Mouse (Mus musculus) embryo, embryonic 9.5 days (tissue): ENCODE measurements around the gene Gm21119.
"Not testable (repeated sequence)": the region's sequence is repeated elsewhere in the genome, so short reads cannot be mapped to it uniquely, and the experiment has no call there.

ENCODE experiments used
- DNase-seq: peaks from one replicate; pipeline ENCODE4 v3.0.0-alpha.2; 2017; ENCODE audit errors: extremely low spot score

Gm21119 gene

GRCm38 (mm10) chr8:20614619-20615018 lies at the start of gene Gm21119:
Gm21119 (plus strand) TSS chr8:20614919.
- DNase-seq, result not testable (repeated sequence)

GRCm38 (mm10) chr8:20566753-20567152 lies 48.0 kb upstream of the Gm21119 start:
- not testable (repeated sequence) for DNase-seq

- not testable (repeated sequence) for DNase-seq
Observed at GRCm38 (mm10) chr8:20581081-20581480, 33.6 kb upstream of the Gm21119 start.

GRCm38 (mm10) chr8:20582772-20583171 lies 31.9 kb upstream of the Gm21119 start:
- DNase-seq, result not testable (repeated sequence)

- DNase-seq, result not testable (repeated sequence)
Observed at GRCm38 (mm10) chr8:20588268-20589177, 26.2 kb upstream of the Gm21119 start.

GRCm38 (mm10) chr8:20589178-20589539 lies 25.6 kb upstream of the Gm21119 start:
- DNase-seq, result not testable (repeated sequence)

- DNase-seq, result peak; percentile 2
Observed at GRCm38 (mm10) chr8:20590117-20590997, 24.4 kb upstream of the Gm21119 start.

- DNase-seq, result not testable (repeated sequence)
Observed at GRCm38 (mm10) chr8:20591002-20591401, 23.7 kb upstream of the Gm21119 start.

- not testable (repeated sequence) for DNase-seq
Observed at GRCm38 (mm10) chr8:20592732-20593272, 21.9 kb upstream of the Gm21119 start.

GRCm38 (mm10) chr8:20593841-20594240 lies 20.9 kb upstream of the Gm21119 start:
- DNase-seq, result not testable (repeated sequence)

GRCm38 (mm10) chr8:20596081-20596841 lies 18.5 kb upstream of the Gm21119 start:
- DNase-seq, result not testable (repeated sequence)

- DNase-seq, result not testable (repeated sequence)
Observed at GRCm38 (mm10) chr8:20596842-20597708, 17.6 kb upstream of the Gm21119 start.

- DNase-seq, result not testable (repeated sequence)
Observed at GRCm38 (mm10) chr8:20598300-20599170, 16.2 kb upstream of the Gm21119 start.

- DNase-seq, result not testable (repeated sequence)
Observed at GRCm38 (mm10) chr8:20599350-20599749, 15.4 kb upstream of the Gm21119 start.

- not testable (repeated sequence) for DNase-seq
Observed at GRCm38 (mm10) chr8:20610856-20611255, 3.9 kb upstream of the Gm21119 start.

- DNase-seq, result not testable (repeated sequence)
Observed at GRCm38 (mm10) chr8:20612721-20613120, 2.0 kb upstream of the Gm21119 start.

- not testable (repeated sequence) for DNase-seq
Observed at GRCm38 (mm10) chr8:20630766-20631165, 16.0 kb downstream of the Gm21119 start.

- DNase-seq, result not testable (repeated sequence)
Observed at GRCm38 (mm10) chr8:20637931-20638330, 23.2 kb downstream of the Gm21119 start.

- not testable (repeated sequence) for DNase-seq
Observed at GRCm38 (mm10) chr8:20643536-20643935, 28.8 kb downstream of the Gm21119 start.
